Comparison of ENCODE assay signal across 19 mouse cellular contexts in genomic region chr16:97322604-97323003, GRCm38 (mm10). TPM values are rescaled to one million over a fixed set of nuclear protein-coding genes. Genes with fewer than 3 reads are reported as not detected.
DNase-seq lines count a peak whose midpoint lies in the region; ATAC-seq lines count a peak whose summit lies in the region.
"Had no signal": no experiment of that assay in that cellular context is flagged by ENCODE, and none has a peak within 500 bp of the region (broad histone marks: within the 10 kb centered on the region; RNA-seq: fewer than 3 reads in every experiment).

No protein-coding gene starts in this region.

- peak; percentile 20 for DNase-seq in embryo, embryonic 11 days
- DNase-seq in embryo, embryonic 10.5 days (ENCODE audit: low spot score), result no peak
- peak; percentile 31 for DNase-seq in left cerebral cortex, adult 11 months (ENCODE audit: low spot score)
- DNase-seq in left cerebral cortex, adult 18-20 months (ENCODE audit: low spot score in 2 of 2), result no peak
- peak; percentile 50 for DNase-seq in ES-CJ7 (ENCODE audit: low read depth, low spot score)
- no peak for DNase-seq in B cell, adult 2 months
- DNase-seq in cerebellum, postnatal 10 days, result no peak
- DNase-seq: adrenal gland, postnatal 14 days; cerebellum, postnatal 36 days; heart, postnatal 4 days; lung, postnatal 14 days; thymus, postnatal 36 days had no signal

- no peaks in the 10 kb centered on the region for H3K27me3 ChIP-seq in hindbrain, embryonic 12.5 days
- H3K27me3 ChIP-seq: embryonic facial prominence, embryonic 12.5 days; heart, embryonic 12.5 days had no signal

- no peaks in the 10 kb centered on the region for H3K36me3 ChIP-seq in hindbrain, embryonic 12.5 days
- H3K36me3 ChIP-seq: embryonic facial prominence, embryonic 12.5 days; heart, embryonic 12.5 days had no signal

- peaks cover 9% of the 10 kb centered on the region; the same call in 1 of the 2 replicates for H3K4me1 ChIP-seq in hindbrain, embryonic 12.5 days
- H3K4me1 ChIP-seq: embryonic facial prominence, embryonic 12.5 days; heart, embryonic 12.5 days had no signal

- H3K9me3 ChIP-seq in hindbrain, embryonic 12.5 days (replicated peaks), result no peaks in the 10 kb centered on the region
- H3K9me3 ChIP-seq: embryonic facial prominence, embryonic 12.5 days; heart, embryonic 12.5 days had no signal

- H3K4me3 ChIP-seq in hindbrain, embryonic 12.5 days, result no peak overlapping the region
- H3K4me3 ChIP-seq: embryonic facial prominence, embryonic 12.5 days; heart, embryonic 12.5 days had no signal

- H3K27ac ChIP-seq in hindbrain, embryonic 12.5 days, result no peak overlapping the region
- H3K27ac ChIP-seq: embryonic facial prominence, embryonic 12.5 days; kidney, postnatal 0 days; liver, embryonic 14.5 days; stomach, postnatal 0 days had no signal

- H3K9ac ChIP-seq in hindbrain, embryonic 12.5 days, result no peak overlapping the region
- H3K9ac ChIP-seq: embryonic facial prominence, embryonic 12.5 days; heart, embryonic 12.5 days; liver, embryonic 14.5 days had no signal

- H3K4me2 ChIP-seq in hindbrain, embryonic 12.5 days (replicated peaks), result no peak overlapping the region
- H3K4me2 ChIP-seq: embryonic facial prominence, embryonic 12.5 days; heart, embryonic 12.5 days had no signal

- ATAC-seq in hindbrain, embryonic 12.5 days (ENCODE audit: low FRiP score), result peak; percentile 78
- ATAC-seq: intestine, postnatal 0 days had no signal

RNA-seq across cellular contexts. Expression of gene Bace2, which starts 33.9 kb away (rescaled TPM):
- total RNA-seq in left cerebral cortex, adult 18-20 months (2021), result 1 to 10 TPM; 4.9 to 6.0 TPM
- polyA plus RNA-seq in hindbrain, embryonic 12.5 days (2016; fragmentation: Nextera tagmentation; extraction: Ambion mirVana), result 3.5 and 4.3 TPM in 2 replicates

Comparison
In these comparisons a context has a peak if more than half of its experiments do, and no peak if none do; other contexts are left out.
1. DNase-seq: peak in embryo, embryonic 11 days (single experiment), left cerebral cortex, adult 11 months (single experiment) and ES-CJ7 (single experiment); none in embryo, embryonic 10.5 days (single experiment), left cerebral cortex, adult 18-20 months (0 of 2), B cell, adult 2 months (0 of 2) and cerebellum, postnatal 10 days (0 of 2).